Mouse (Mus musculus) small intestine, adult 2 months (tissue): Measurements from ENCODE around the gene Cln3. TPM values are rescaled to one million over a fixed set of nuclear protein-coding genes. Genes with fewer than 3 reads are reported as not detected.

ENCODE experiments used
- H3K27ac ChIP-seq: fragments of 200-500 bp; 2 replicates; pipeline ENCODE4 v1.5.1; 2012; ENCODE audit warnings: low read depth, low read length, control low read depth, inconsistent platforms; ENCODE audit not compliant: insufficient read depth
- H3K27me3 ChIP-seq: fragments of 200-500 bp; 2 replicates; pipeline ENCODE4 v1.6.1; 2012; ENCODE audit warnings: mild to moderate bottlenecking, moderate library complexity, low read length, inconsistent platforms; ENCODE audit not compliant: control insufficient read depth, insufficient read depth
- H3K36me3 ChIP-seq: fragments of 200-500 bp; 2 replicates; pipeline ENCODE4 v1.6.1; 2012; ENCODE audit warnings: mild to moderate bottlenecking, low read length, control low read depth, inconsistent platforms; ENCODE audit not compliant: control insufficient read depth, insufficient read depth
- H3K4me1 ChIP-seq: fragments of 200-500 bp; 2 replicates; pipeline ENCODE4 v1.6.1; 2012; ENCODE audit warnings: low read length, inconsistent platforms, mixed read lengths; ENCODE audit not compliant: control insufficient read depth, insufficient read depth, insufficient read length
- H3K4me3 ChIP-seq: fragments of 200-500 bp; 2 replicates; pipeline ENCODE4 v1.5.1; 2012; ENCODE audit warnings: low read depth, mild to moderate bottlenecking, control low read depth, inconsistent platforms, low read length, moderate library complexity
- CTCF ChIP-seq: fragments of 200-500 bp; IDR thresholded peaks from 2 replicates; pipeline ENCODE4 v1.5.1; 2012; ENCODE audit warnings: low read depth, mild to moderate bottlenecking, control low read depth, inconsistent platforms, low read length, moderate library complexity, mixed read lengths; ENCODE audit not compliant: insufficient replicate concordance, insufficient read length; ENCODE audit errors: extremely low read depth
- POLR2A ChIP-seq: fragments of 200-500 bp; IDR thresholded peaks from 2 replicates; pipeline ENCODE4 v1.6.1; 2012; ENCODE audit warnings: low read depth, mild to moderate bottlenecking, control low read depth, inconsistent platforms, low read length, moderate library complexity
- WGBS: fragments of 180-500 bp; shearing (Covaris S2); methylation state at CpG from one replicate; pipeline ENCODE4 v1.1.7; 2018; 5-methylcytosine and 5-hydroxymethylcytosine counted together
- polyA plus RNA-seq: library from polyadenylated mRNA; depleted of rRNA; stranded (reverse); fragments of >200 nt; gene quantifications from 2 replicates; pipeline ENCODE4 v1.2.3, GENCODE M21; 2012

The Cln3 gene
- polyA plus RNA-seq, 1 experiment: 55.7 TPM

DNA sequence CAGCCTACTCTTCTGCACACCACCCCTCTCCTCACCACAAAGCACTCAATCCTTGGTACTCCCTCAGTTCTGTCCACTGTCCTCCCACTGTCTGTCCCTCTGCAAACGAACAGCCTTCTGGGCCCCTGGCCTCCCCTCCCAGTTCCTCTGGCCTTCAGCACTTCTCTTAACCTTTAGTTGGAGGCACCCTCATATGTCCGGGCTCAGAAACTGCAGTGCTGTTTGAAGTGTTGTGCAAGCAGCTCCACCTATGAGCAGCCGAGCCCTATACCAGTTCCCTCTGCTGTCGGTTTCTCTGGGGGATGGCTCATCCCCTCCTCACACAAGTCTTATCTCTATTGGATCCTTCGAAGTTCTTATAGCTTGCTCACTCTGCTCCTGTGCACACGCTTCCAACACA lies 10.8 kb upstream of the Cln3 start:
- Histone ChIP-seq H3K27ac (no peak overlapping the region), H3K27me3 (no peaks in the 10 kb centered on the region), H3K4me3 (no peak overlapping the region), H3K4me1 (no peaks in the 10 kb centered on the region; the same call in 1 of the 2 replicates), H3K36me3 (no peaks in the 10 kb centered on the region)
- TF ChIP-seq POLR2A: no peak
- no peak for TF ChIP-seq CTCF
- WGBS: 63% methylated on average over 6 of the region's 6 CpGs

DNA sequence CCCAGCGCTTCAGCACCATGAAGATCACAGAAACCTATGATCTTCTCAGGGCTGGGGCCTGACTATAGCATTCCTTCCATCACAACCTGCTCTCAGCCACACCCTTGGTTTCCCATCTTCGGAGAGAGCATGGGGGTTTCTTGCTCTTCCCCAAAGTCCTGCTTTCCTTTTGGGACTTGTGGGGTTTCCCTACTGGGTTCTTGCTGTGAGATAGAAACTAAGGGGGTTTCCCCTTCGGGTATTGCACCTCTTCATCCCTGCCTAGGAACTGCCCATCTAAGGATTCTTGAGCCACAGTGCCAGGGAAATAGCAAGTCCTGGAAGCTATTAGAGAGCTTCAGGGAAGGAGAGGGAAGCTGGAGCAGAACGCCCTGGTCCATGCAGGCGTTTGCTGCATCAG lies 10.3 kb upstream of the Cln3 start:
- H3K4me1 ChIP-seq: no peaks in the 10 kb centered on the region; the same call in 1 of the 2 replicates
- 70% methylated on average over 5 of the region's 5 CpGs for WGBS
- no peak overlapping the region for H3K27ac ChIP-seq
- H3K27me3 ChIP-seq: no peaks in the 10 kb centered on the region
- TF ChIP-seq CTCF: no peak
- TF ChIP-seq POLR2A: no peak
- no peaks in the 10 kb centered on the region for H3K36me3 ChIP-seq
- H3K4me3 ChIP-seq: no peak overlapping the region

DNA sequence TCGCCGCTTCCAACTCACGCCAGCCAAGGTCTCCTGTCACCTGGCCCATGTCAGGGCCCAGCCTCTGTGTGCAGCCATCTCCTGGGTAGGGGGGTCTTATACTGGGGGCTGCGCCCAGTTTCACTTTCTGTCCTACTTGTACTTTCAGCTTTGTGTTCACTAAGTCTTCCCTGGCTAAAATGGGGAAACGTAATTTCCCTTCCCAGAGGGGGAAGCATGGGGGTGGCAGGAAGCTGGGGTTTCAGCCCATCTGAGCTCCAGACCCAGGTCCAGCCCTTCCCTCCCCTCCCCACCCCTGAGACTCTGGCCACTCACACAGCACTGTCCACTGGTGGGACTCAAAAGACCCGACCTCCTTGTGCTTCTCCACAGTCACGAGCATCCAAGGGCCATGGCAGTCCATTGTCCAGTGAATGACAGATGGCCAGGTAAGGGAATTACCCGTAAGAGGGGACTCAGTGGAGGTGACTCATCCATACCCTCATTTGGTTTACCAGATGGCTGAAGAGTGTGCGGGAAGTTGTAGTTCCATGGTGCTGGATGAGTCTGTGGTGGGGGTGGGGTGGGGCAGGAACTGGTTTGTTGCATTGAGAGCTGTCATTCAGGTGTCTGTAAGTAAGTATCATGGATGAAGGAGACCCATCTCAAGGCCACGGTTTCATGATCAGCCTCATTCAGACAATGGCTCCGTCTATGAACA lies 9.4 kb upstream of the Cln3 start, which contains the start of gene Il27:
Il27 (minus strand) TSS at position 80 of the 700 bp plus-strand sequence.
- TF ChIP-seq POLR2A (no peak), CTCF (no peak)
- Histone ChIP-seq H3K4me3 (peak within 1 kb of the TSS; percentile 17; the same call in 1 of the 2 replicates), H3K27me3 (no peaks in the 10 kb centered on the region), H3K4me1 (no peaks in the 10 kb centered on the region; the same call in 1 of the 2 replicates), H3K36me3 (no peaks in the 10 kb centered on the region), H3K27ac (peak within 1 kb of the TSS; percentile 10; the same call in 1 of the 2 replicates)
- 74% methylated on average over 11 of the region's 11 CpGs for WGBS

DNA sequence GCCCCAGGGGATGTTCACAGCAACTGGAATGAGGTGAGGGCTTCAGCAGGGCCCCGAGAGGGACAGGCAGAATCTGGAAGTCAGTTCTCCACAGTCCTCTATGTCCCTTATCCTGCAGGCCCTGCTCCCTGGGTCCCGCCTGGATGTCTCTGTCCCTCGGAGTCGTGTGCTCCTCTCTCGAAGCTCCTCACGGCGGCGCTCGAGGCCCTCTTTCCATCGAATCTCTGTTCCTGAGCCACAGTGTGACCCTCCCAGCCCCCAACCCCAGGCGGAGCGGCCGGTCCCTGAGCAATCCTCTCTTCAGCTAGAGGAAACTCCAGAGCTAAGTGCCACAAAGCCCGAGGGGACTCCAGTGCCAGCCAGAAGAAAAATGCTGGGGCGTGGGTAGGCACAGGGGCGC lies 2.2 kb upstream of the Cln3 start:
- Histone ChIP-seq H3K27me3 (no peaks in the 10 kb centered on the region), H3K4me3 (no peak overlapping the region), H3K27ac (no peak overlapping the region), H3K4me1 (peaks cover 7% of the 10 kb centered on the region), H3K36me3 (no peaks in the 10 kb centered on the region)
- 34% methylated on average over 16 of the region's 16 CpGs for WGBS
- TF ChIP-seq CTCF (peak; percentile 28; the same call in 1 of the 2 replicates), POLR2A (no peak)

DNA sequence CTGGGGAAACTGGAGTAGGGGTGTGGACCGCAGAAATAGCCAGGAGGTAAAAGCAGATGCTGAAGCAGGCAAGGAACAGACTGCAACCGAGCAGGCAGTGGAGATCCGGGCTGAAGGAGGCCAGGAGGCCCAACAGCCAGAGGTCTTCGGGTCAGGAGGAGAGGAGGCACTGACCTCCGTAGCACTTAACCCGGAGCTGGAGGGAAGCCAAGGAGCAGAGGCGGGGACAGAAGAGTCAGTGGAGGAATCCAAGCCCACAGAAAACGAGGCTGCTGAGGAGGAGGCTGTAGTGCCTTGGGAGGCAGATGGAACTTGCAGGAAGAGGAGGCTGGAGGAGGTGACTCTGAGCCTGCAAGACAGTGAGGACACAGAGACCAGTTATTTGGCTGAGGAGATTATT lies 1.2 kb upstream of the Cln3 start:
- 35% methylated on average over 8 of the region's 8 CpGs for WGBS
- TF ChIP-seq POLR2A (no peak), CTCF (no peak)
- H3K27ac ChIP-seq: no peak overlapping the region
- no peaks in the 10 kb centered on the region for H3K36me3 ChIP-seq
- no peak overlapping the region for H3K4me3 ChIP-seq
- no peaks in the 10 kb centered on the region for H3K27me3 ChIP-seq
- H3K4me1 ChIP-seq: peaks cover 10% of the 10 kb centered on the region

DNA sequence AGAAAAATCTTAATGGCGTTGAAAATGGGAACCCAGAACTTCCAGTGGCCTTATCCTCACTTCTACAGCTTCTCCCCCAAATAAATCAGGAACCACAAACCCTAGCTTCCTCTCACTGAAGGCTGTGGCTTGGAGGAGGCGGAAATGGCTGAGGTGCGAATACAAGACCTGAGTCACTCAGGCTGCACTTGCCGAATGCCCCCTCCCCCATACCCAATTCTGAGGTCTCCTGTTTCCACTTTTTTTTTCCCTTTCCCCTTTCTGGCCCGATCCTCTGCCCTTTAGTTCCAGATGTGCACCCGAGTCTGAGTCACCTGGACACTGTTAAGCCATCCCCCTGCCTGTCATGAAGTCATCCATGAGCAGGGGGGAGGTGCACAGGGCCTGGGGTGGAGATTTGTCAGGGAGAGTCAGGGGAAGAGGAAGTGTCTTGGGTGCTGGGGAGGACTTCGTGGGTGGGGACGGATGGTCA lies 1.1 kb downstream of the Cln3 start, which contains the start of gene Apobr:
Apobr (plus strand) TSS at position 437 of the 472 bp plus-strand sequence.
- Histone ChIP-seq H3K27me3 (no peaks in the 10 kb centered on the region), H3K4me3 (peak within 1 kb of the TSS; percentile 39), H3K27ac (peak within 1 kb of the TSS; percentile 85), H3K4me1 (peaks cover 10% of the 10 kb centered on the region), H3K36me3 (no peaks in the 10 kb centered on the region)
- no peak for TF ChIP-seq POLR2A
- no peak for TF ChIP-seq CTCF
- 71% methylated on average over 8 of the region's 8 CpGs for WGBS

DNA sequence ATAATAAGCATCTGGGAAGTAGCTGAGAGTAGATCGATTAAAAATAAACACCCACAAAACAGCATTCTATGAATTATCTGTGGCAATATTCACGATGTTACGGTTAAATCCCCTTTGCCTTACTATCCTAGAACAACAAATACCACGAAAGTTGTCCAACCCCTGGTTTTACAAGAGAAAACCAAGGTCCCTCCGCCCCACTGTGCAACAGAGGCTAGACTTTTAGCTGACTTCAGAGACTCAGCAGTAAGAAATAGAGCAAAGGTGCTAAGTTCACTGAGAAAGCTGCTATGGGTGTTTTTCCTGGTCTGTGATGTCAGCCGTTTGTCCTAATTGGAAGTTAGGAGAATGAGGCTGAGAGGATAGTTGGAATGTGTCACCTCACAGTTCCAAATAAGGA lies 1.9 kb downstream of the Cln3 start:
- H3K27me3 ChIP-seq: no peaks in the 10 kb centered on the region
- H3K36me3 ChIP-seq: peaks cover 2% of the 10 kb centered on the region; the same call in 1 of the 2 replicates
- peak overlapping the region; percentile 70 for H3K4me3 ChIP-seq
- H3K4me1 ChIP-seq: peaks cover 10% of the 10 kb centered on the region
- TF ChIP-seq CTCF (no peak), POLR2A (no peak)
- H3K27ac ChIP-seq: peak overlapping the region; percentile 85
- WGBS: 27% methylated on average over 6 of the region's 6 CpGs
